Mouse (Mus musculus): ENCODE results near the gene Pebp1. TPM values are rescaled to one million over a fixed set of nuclear protein-coding genes. Genes with fewer than 3 reads are reported as not detected.
A peak's percentile ranks its signal among the peaks of the same experiment; 100 is the strongest.

The Pebp1 gene
- total RNA-seq, 4 experiments from 2014 or later, result 654 to 708 (median 665) TPM

DNA sequence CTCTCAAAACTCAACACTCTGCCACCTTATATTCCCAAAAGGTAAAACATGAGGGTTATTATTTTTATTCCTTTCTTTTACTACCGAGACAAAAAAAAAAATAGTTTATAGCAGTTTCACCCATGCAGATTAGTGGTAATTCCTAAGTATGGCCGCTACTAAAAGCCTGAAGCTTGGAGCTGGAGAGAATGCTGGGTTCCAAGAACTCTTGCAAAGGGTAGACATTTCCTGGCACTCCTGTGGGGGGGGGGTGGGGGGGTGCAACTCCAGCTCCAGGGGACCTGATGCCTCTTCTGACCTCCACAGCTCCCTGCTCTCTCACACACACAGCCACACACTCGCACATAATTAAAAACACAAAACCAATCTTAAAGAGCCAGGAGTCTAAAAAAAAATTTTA, 1.1 kb downstream of the Pebp1 start:
- no peak for DNase-seq (ENCODE audit: low spot score in 2 of 2)

DNA sequence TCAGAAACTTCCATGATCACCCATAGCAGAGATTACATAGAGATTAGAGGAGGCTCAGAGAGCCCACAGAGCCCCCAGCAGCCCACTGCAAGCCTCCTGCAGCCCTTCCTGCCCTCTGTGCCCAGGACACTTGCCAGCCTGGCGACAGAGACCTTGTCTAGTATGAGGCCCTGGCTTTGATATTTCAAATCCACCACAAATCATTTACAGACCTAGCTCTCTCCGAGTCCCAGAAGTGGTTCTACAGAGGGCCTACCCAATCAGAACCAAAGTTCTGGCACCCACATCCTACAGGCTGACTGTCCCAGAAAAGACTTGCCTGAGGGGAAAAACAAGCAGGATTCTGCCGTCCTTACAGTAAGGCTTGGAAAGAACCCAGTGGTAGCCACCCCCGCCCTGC, 2.2 kb downstream of the Pebp1 start:
- DNase-seq (ENCODE audit: low spot score in 2 of 2), result no peak

DNA sequence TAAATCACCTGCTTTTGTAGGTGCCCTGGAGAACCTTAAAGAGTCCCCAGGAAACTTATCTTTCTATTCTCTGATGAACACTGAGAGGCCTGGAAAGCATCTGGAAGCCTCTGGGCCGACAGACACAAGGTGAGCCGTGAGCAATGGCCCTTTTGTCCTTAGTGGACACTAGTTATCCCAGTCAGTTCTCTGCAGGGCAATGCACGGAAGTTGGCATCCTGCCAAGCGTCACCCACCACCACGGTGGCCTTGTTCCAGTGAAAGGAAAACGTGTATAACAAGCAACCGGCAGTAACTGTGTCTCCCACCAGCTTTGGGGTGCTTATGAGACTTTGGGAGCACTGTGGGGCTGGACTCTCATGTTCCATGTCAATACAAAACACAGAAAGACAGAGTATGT, 2.7 kb downstream of the Pebp1 start:
- DNase-seq (ENCODE audit: low spot score in 2 of 2), result no peak

DNA sequence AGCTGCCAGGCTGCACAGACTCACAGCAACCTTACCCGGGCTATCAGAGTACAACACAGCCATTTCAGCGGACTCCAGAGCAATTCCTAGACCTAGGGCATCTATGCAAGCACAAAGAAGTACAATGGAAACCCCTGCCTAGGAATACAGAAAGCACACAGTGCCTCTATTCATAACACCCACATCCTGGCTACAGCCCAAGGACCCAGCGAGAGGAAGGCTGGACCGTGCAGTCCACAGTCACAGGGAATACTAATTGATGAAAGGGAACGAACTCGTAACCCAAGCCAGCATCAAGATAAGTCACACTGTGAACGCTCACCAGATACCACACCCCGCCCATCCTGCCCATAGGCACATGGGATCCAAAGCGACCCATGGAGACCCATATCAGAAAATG, 3.4 kb downstream of the Pebp1 start:
- DNase-seq (ENCODE audit: low spot score in 2 of 2), result no peak

DNA sequence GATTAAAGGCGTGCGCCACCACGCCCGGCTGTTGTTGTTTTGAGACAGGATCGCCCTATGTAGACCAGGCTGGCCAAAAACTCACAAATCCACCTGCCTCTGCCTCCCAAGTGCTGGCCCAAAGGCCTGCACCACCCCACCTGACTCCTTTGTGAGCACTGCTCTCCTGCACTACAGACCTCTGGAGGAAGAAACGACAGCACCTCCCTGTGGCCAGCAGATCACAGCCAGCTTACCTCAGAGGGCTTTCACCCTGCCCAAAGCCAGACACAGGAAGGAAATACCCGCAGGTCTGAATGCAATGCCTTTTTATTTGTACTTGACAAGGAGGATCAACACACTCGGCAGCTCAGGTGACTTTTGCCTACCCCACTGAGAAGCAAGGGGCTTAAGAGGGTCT, 5.1 kb downstream of the Pebp1 start:
- no peak for DNase-seq (ENCODE audit: low spot score in 2 of 2)

DNA sequence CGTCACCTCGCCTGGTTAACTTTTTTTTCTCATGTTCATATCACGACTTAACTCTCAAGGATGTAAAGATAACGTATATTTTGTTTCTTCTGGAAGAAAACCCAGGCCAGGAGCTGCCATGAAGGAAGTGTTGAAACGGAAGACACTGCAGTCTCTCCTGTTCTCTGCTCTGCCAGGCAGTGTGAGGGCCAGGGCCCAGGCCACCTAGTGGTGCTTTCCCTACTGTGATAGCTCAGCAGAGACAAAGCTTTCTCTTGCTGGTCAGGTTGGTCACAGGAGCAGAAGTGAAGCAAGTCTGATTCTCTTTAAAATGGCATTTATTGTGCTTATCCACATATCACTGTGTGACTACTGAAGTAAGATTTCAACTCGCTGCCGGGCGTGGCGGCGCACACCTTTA, 5.9 kb downstream of the Pebp1 start:
- DNase-seq (ENCODE audit: low spot score in 2 of 2), result no peak

DNA sequence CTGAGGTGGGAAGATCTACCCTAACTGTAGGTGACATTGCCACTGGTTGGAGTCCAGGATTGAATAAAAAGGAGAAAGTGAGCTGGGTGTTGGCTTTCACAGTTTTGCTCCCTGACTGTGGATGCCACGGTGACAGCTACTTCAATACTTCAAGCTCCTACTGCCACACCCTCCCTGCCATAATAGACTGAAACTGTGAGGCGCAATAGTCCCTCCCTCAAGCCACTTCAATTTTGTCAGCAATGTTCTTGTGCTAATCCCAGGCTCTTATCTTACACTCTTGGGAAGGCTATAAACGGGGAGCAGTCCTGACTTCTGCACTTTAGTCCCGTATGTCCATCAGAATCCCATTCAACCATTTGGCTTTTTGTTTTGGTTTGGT, 7.8 kb downstream of the Pebp1 start:
- no peak for DNase-seq (ENCODE audit: low spot score in 2 of 2)

DNA sequence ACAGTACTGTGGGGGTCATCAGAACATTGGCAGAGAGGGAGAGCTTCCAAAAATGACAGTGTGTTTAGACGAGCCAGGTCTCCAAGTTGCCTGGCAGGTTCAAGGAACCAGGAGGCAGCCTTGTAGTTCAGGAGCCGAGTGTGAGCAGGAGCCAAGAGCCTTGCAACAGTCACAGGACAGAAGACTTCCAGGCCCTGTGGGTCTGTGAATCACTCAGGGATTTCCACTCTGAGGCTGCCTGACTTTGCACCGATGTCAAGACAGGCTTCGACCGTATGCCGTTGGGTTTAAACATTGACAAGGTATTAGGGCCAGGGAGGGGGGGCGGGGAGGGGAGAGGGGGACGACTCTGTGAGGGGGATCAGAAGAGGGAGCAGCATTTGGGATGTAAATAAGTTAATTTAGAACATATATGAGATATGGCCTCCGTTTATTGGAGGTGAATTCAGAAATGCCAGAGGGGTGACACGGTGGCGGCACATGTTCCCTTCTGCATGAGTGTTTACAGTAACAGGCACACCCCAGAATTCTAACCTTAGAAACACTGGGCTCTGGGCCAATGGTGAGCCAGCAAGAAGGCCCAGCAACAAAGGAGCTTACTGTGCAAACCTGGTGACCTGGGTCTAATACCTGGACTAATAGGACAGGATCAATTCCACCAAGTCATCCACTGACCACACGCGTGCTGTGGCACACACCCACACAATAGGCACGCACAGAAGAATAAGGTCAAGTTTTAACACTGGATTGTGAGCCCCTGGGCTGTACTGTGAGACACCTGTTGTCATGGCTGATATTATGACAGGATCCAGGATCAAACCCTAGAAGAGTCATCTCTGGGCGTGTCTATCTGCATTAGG, 8.4 kb downstream of the Pebp1 start:
- DNase-seq (ENCODE audit: low spot score in 2 of 2), result no peak

DNA sequence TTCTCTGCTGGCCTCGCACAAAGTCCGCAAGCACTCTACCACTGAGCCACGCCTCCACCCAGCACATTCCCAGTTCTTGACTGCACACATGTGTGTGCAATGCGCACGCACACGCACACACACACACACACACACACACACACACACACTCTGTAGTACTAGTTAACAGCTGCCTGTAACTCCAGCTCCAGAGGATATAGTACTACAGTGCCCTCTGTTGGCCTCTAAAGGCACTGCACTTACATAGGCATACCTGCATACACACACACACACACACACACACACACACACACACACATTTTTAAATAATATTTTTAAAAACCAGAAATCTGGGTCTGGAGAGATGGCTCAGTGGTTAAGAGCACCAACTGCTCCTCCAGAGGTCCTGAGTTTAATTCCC, 9.6 kb downstream of the Pebp1 start:
- no peak for DNase-seq (ENCODE audit: low spot score in 2 of 2)

DNA sequence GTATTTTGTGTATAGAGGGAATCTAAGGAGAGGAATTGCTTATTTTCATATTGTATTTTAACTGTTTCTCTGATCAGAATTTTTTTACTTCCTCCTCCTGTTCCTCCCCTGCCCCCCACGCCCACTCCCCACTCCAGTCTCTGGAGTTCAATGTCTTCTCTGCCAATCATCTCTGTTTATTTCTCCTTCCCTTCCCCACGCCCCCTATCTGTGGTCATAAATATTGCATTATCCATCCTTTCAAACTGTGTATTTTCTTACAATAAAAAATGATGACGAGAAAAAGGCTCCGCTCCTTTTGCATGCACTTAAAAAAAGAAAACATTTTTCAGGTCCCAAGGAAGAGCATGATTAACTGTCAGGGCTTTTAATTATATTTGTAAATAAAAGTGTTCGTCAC, 12.6 kb downstream of the Pebp1 start:
- no peak for DNase-seq (ENCODE audit: low spot score in 2 of 2)

DNA sequence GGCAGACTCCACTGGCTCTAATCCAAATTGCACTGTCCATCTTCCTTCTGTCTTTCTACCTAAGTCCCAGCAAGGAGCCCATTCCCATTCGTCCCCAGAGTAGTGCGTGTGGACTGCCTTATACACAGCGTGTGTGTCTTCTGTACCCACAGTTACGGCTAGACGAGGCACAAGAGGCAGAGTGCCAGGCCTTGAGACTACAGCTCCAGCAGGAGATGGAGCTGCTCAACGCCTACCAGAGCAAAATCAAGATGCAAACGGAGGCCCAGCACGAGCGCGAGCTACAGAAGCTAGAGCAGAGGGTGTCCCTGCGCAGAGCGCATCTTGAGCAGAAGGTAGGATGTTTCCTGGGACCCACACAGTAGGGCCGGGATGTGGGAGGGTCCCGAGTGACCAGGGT, 15.5 kb downstream of the Pebp1 start:
- DNase-seq (ENCODE audit: low spot score in 2 of 2), result peak; percentile 42 to 83

DNA sequence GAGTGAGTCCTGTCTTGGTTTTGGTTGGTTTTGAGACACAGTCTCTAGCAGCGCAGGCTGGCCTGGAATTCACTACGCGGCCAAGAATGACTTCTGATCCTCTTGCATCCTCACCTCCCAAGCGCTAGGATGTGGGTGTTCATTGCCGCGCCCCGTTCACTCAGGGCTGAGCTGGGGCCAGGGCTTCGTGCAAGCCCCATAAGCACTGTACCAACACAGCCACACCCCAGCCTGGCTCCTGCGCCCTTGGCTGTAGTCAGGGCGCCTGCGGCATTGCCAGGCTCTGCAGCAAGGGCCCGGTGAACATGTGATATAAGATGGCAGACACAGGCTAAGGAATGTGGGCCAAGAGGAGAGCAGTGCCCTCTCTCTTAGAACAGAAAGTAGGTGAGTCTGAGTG, 18.0 kb downstream of the Pebp1 start:
- no peak for DNase-seq (ENCODE audit: low spot score in 2 of 2)

DNA sequence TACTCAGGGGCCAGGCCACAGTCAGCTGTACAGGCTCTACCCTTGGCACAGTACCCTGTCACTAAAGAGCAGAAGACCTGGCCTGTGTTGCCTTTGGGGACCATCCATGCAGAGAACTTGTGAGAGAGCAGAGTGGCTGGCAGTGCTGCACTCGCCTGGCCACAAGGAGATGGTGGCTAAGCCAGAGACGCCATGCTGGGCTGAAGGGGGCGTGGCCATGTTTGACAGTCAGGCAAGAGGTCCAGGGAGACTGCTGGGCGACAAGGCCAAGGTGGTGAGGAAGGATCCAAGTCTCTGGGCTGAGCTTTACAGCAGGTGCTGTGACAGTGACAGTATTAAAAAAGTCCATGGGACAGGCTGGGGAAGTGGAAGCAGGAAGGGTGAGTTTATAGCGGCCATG, 18.7 kb downstream of the Pebp1 start:
- no peak for DNase-seq (ENCODE audit: low spot score in 2 of 2)

DNA sequence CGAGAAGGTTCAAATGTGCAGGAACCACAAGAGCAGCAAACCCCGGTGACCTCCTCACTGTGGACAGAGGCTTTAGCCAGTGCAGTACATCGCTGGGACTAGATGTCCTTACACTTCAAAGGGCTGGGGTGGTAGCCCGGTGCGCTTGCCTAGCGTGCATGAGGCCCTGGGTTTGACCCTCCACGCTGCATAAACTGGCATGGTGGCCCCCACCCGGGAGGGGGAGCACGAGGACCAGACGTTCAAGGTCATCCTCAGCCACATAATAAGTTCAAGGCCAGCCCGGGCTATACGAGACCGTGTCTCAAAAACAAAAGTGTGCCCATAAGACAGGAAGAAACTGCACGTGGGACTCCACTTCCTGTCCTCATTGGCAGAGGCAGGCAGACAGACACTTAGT, 19.5 kb downstream of the Pebp1 start:
- no peak for DNase-seq (ENCODE audit: low spot score in 2 of 2)

DNA sequence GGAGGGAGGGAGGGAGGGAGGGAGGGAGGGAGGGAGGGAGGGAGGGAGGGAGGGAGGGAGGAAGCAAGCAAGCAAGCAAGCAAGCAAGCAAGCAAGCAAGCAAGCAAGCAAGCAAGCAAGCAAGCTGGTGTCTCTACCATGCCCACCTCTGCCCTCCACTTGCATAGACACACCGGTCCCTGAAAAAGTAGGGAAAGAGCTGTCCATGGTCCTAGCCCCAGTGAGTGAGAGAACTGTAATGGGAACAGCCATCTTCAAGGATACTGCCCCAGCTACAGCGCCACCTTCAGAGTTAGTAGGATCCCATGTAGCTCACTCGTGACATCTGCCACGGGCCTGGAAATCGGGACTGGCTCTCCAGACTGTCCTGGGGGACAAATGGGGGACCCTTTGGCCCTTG, 22.7 kb downstream of the Pebp1 start:
- DNase-seq (ENCODE audit: low spot score in 2 of 2), result no peak

DNA sequence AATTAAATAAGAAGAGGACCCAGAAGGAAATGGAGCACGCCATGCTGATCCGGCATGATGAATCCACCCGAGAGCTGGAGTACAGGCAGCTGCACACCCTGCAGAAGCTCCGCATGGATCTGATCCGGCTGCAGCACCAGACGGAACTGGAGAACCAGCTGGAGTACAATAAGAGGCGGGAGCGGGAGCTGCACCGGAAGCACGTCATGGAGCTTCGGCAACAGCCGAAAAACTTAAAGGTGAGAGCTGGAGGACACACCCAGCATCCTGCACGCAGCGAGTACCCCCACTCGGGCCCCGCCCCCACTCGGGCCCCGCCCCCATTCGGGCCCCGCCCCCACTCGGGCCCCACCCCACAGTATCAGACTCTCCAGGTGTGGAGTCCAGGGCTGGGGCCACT, 23.9 kb downstream of the Pebp1 start:
- DNase-seq (ENCODE audit: low spot score in 2 of 2), result no peak

DNA sequence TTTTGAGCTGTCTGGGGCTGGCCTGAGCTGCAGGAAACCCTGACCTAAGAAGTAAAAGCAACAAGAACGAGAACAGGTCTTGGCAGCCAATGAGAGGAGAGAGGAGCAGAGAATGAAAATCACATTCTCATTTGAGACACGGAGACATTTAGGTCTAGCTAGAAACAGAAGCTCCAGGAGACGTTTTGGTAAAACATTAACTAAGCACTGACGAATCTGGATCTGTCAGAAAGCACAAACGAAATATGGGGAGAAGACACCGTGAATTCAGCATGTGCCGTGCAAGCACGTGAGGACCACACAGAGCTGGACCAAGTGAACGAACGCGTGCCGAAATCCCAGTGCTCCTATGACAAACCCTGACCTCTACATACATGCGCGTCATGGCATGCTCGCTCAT, 29.1 kb downstream of the Pebp1 start:
- DNase-seq (ENCODE audit: low spot score in 2 of 2), result no peak

DNA sequence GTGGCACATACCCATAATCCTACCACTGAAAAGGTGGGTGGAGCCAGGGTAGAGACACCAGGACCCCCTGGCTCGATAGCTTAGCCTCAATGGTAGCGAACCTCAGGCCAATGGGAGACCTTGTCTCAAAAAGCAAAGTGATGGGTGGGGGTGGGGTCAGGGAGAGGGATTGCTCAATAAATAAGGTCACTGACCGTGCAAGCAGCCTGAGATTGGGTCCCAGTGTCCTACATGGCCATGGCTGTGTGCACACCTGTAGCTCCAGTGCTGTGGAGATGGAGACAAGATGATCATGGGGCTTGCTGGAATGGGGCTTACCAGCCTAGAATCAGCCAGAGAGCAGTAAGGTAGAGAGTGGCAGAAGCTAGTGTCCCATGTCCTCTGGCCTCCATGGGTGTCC, 35.7 kb downstream of the Pebp1 start:
- DNase-seq (ENCODE audit: low spot score in 2 of 2), result no peak

DNA sequence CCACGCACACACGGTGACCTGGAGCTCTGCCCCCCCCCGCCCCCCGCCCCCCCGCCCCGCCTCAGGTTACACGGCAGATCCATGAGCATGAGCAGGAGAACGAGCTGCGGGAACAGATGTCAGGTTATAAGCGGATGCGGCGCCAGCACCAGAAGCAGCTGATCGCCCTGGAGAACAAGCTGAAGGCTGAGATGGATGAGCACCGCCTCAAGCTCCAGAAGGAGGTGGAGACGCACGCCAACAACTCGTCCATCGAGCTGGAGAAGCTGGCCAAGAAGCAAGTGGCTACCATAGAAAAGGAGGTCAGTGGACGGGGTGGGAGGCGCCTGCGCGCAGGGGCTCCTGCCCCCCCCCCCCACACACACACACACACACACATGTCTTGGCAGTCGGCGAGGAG, 36.6 kb downstream of the Pebp1 start:
- DNase-seq (ENCODE audit: low spot score in 2 of 2), result no peak

DNA sequence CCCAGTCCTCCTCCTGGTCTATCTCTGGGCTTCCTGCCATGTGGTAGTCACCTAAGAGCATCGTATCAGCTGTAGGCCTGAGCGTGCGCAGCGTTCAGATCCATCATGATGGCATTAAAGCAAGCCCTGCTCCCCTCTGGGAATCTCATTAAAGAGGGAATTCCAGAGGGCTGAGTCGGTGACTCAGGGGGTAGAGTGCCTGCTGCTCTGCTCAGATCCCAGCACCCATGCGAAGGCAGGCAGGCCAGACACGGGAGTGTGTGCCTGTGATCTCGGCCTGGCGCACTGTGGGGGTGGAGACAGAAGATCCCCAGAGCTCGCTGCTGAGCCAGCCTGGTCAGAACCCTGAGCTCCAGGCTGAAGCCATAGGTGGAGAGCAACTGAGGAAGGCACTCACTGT, 39.1 kb downstream of the Pebp1 start:
- DNase-seq (ENCODE audit: low spot score in 2 of 2), result no peak

DNA sequence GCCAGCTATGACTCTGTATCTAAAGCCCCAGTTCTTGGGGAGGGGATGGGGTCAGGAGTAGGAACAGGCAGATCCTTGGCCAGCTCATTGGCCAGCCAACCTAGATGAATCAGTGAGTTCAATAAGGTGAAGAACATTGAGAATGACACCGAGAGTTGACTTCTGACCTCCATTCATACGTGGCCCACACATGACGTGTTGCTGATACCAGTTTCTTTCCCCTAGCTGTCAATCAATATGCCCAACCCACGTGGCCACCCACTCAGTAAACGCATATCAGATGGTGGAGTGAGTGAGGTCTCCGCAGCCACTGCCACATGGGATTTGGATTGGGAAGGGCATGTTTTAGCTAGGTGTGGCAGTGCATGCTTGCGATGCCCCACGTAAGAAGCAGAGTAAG, 42.3 kb downstream of the Pebp1 start:
- no peak for DNase-seq (ENCODE audit: low spot score in 2 of 2)

DNA sequence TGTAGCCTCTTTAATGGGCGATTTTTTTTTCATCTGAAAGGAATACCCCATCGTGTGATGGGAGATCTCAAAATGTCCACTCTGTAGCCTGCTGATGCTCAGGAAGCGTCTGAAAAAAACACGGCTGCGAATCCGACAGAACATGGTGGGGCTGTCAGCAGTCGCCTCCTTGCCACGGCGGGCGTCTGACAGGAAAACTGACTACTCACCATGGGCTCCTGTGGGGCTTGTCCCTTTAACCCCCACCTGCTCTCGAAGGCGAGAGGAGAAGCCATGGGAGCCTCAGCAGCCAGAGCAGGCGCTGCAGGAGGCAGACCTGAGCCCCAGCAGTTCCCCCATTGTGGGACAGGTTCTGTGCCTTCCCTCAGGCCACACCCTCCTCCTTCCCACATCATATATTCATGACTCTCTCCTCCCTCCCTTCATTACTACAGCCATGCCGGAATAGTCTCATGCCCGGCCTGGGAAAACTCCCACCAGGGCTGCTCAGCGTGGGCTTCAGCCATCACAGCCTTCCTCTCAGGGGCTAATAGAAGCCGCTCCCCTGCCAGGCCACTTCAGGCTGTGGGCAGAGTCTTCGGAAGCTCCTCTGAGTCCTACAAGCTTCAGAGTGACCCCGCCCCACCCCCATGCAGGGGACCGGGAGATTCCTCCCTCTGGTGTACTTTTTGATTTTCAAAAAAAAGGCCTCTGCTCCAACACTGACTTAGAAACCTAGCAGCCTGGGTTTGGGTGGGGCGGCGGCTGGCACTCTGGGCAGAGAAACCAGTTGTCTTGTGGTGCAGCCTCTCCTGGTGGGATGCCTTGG, 44.5 kb downstream of the Pebp1 start:
- peak in 1 of 2 experiments; percentile 20 for DNase-seq (ENCODE audit: low spot score in 2 of 2)

All from left cerebral cortex, adult 8-10 months (tissue).